Mouse (Mus musculus) heart, adult 18-20 months (tissue): ENCODE results near the gene Ttc6. TPM values are rescaled to one million over a fixed set of nuclear protein-coding genes. Genes with fewer than 3 reads are reported as not detected.

Experiments
- DNase-seq, 2 experiments: peaks; one replicate each; pipeline ENCODE4 v3.0.0; 2021 to 2022; ENCODE audit warnings: mixed read lengths in 1 of 2
- total RNA-seq, 2 experiments: library from RNA; stranded (reverse); gene quantifications; 2 replicates each; pipeline ENCODE4 v1.2.3; 2021

Ttc6 gene
- total RNA-seq, 2 experiments from 2014 or later: 0.44 TPM; not detected in 1

GRCm38 (mm10) chr12:57662986-57663674, 99.2 kb downstream of the Ttc6 start:
- no peak for DNase-seq

DNA sequence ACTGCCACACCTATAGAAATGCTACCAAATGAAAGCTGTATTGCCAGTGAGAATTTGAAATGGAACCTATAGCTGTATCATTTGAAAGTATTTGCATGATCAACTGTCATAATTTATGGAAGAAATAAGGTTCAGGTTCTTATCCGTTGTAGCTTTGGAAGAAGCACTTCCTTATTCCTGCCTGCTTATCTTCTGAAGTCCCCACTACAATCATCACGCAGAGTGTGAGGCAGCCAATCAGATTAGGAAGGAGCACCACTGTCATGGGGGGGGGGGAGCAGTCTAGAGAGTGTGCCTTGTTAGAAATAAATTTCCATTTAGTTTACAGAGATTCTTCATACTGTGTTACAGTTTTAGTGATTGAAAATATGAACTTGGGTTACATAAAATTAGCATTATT, 108.5 kb downstream of the Ttc6 start:
- no peak for DNase-seq

- DNase-seq: no peak
Measured at GRCm38 (mm10) chr12:57684967-57685423, 121.1 kb downstream of the Ttc6 start.

DNA sequence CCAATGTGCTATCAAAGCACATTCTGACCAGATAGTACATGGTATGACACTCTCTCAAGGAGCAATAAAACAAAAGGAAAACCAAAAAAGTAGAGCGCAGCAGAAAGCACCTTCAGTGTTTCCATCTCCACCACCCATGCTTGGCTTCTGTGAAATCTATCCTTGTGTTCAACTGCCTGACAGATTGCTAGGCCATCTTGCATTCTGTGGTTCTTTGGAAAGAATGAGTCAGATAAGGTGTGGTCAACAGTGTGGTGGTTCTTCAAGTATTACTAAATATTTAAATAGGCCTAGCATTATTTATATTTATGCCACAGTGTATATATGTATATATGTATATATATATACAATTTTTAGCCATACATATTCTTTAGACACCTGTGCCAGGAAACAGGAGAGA, 146.1 kb downstream of the Ttc6 start:
- DNase-seq: no peak

DNA sequence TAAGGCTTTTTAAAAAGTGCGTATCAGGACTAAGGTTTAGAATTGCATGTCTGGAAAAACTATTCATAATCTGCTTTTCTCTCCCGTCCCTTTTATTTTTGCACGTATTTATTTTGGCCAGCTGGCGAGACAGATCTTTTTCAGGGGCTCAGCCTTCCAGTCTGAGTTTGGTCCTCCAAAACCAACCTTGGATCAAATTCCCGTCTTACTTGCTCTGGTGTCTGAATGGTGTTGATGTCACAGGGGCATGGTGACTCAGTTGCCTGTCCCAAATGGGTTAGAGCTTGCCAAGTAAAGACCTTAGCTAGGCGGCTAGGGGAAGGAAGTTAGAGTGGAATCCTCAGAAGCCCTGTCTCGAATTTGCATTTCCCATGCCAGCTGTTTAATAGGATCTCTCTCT, 200.8 kb downstream of the Ttc6 start:
- DNase-seq: no peak

DNA sequence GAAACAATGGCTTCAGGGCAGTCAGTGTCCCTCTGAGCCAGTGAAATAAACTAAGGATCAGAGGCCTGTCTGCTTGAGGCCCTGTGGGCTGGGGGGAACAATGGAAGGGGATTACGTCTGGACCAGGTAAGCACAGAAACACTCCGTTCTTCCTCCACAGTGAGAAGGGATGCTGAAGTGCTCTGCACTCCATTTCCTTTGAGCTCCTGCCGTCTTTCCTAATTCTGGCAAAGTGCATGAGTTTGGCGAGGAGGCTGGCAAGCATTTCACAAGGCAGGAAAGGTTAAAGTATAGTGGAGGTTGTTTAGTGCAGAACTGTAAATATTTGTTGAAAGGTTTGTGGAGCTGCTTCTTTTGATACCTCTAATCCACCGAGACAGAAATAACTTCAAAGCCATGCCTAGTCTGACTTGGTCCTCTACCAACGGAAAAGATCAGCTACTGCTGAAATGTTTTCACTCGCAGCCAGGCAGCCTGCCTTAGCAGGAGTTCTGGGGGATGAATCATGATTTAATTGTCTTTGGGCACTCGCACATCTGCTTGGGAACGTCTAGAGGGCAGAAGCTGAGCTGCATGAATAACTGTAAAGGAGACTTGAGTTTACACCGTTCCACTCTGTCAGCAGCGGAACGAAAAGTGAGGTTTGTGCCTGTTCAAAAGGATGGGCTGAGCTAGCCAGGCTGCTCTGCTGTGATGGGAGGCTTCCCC, 212.5 kb downstream of the Ttc6 start:
- no peak for DNase-seq

- DNase-seq: no peak
Measured at GRCm38 (mm10) chr12:57781926-57782325, 218.0 kb downstream of the Ttc6 start.

GRCm38 (mm10) chr12:57787471-57787870, 223.6 kb downstream of the Ttc6 start:
- peak; percentile 1 to 26 for DNase-seq

Other genes with a start within 250 kb of the Ttc6 start
- under 1 TPM in 1 of 2 experiments, not detected in 1; 0.59 TPM for gene Foxa1, start 17.2 kb upstream of the Ttc6 start, total RNA-seq